Mouse (Mus musculus): ENCODE measurements around the gene Cnpy4. TPM values are rescaled to one million over a fixed set of nuclear protein-coding genes. Genes with fewer than 3 reads are reported as not detected.

The Cnpy4 gene
- total and polyA plus RNA-seq, 3 experiments, result 7.8 to 12.1 TPM; not detected in 1

DNA sequence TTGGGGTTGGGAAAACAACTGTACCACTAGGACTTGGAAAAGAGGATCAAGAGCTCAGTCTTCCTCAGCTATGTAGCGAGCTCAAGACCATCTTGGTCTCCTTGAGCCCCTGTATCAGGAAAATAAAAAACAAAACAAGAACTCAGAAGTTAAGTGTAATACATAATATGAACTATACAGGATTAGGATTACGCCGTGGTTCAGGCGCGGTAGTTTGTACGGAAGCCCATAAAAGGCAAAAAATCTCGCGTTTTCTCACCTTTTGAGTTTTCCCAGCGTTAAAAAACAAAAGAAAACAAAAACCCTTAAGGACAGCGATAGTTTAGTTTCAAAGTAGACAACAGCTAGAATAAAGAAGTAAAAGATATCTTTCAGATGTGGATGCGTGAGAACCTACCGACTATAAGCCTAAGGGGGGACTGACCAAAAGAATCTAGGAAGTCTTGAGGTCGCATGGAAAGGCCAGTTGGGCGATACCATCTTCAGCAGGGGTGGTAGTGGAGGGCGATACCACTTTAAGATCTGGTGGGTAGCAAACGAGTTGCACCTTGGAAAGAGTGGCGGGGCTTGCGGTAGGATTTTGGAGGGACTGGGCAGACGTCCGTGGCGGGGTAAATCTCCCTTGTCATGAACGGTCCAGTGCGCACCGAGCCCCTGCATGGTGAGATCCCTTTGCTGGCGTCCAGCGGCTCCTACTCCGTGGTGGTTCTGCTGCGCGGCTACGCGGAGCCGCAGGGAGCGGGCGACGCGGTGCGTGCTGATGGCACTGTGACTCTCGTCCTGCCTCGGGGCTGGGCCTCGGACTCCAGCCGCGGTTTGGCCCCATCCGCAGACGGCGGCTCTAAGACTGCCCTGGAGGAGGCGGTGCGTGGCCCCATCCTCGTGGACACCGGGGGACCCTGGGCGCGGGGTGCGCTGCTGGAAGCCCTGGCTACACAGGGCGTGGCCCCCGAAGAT lies 6.8 kb downstream of the Cnpy4 start, which contains the start of gene Mblac1:
Gene Mblac1 (plus strand): TSS at position 544 of the 957 bp plus-strand sequence.
- peaks cover 0 to 3% of the 10 kb centered on the region in 2 experiments; a peak in 2 of 4 replicates for H3K36me3 ChIP-seq (ENCODE audit: control insufficient read depth in 1 of 2, insufficient read depth in 2 of 2, low read length in 2 of 2)
- peak within 1 kb of the TSS; percentile 78 for H3K27ac ChIP-seq (ENCODE audit: control insufficient read depth, low read depth, low read length)
- TF ChIP-seq SIN3A (IDR thresholded peaks at IDR 0.05; ENCODE audit: low read length), result no peak; the same call in none of the 2 replicates
- no peak for TF ChIP-seq UBTF (IDR thresholded peaks at IDR 0.05; ENCODE audit: borderline replicate concordance, insufficient read depth, low read depth, low read length)
- no peak for TF ChIP-seq CTCF (IDR thresholded peaks at IDR 0.05 in 2 of 3, conservative IDR thresholded peaks at IDR 0.05 in 1 of 3; ENCODE audit: control insufficient read depth in 1 of 3, insufficient read depth in 1 of 3, low read depth in 2 of 3, low read length in 3 of 3, poor library complexity in 1 of 3, severe bottlenecking in 1 of 3)
- TF ChIP-seq MYC (IDR thresholded peaks at IDR 0.05; ENCODE audit: low read depth, low read length), result peak; percentile 65; the same call in 1 of the 2 replicates
- peak; percentile 82 for TF ChIP-seq ZMIZ1 (IDR thresholded peaks at IDR 0.05; ENCODE audit: low read depth, low read length)
- peak; percentile 97 for TF ChIP-seq TBP (IDR thresholded peaks at IDR 0.05; ENCODE audit: low read depth, low read length)
- TF ChIP-seq USF2 (IDR thresholded peaks at IDR 0.05; ENCODE audit: borderline replicate concordance in 1 of 2, insufficient read depth in 1 of 2, low read depth in 1 of 2, low read length in 2 of 2), result no peak
- no peak for TF ChIP-seq USF1 (IDR thresholded peaks at IDR 0.05; ENCODE audit: low read depth, low read length)
- no peak for TF ChIP-seq ZKSCAN1 (IDR thresholded peaks at IDR 0.05; ENCODE audit: low read depth, low read length)
- TF ChIP-seq RCOR1 (IDR thresholded peaks at IDR 0.05; ENCODE audit: low read depth, low read length), result no peak
- TF ChIP-seq MYB (IDR thresholded peaks at IDR 0.05; ENCODE audit: low read depth, low read length), result peak; percentile 69
- TF ChIP-seq TCF12 (IDR thresholded peaks at IDR 0.05; ENCODE audit: low read depth, low read length), result peak; percentile 10
- TF ChIP-seq MAX (IDR thresholded peaks at IDR 0.05; ENCODE audit: low read length), result peak; percentile 67
- TF ChIP-seq MXI1 (IDR thresholded peaks at IDR 0.05; ENCODE audit: low read depth, low read length), result peak; percentile 80
- peak; percentile 27; the same call in 1 of the 2 replicates for TF ChIP-seq E2F4 (IDR thresholded peaks at IDR 0.05; ENCODE audit: borderline replicate concordance, low read depth, low read length)
- TF ChIP-seq CHD1 (IDR thresholded peaks at IDR 0.05; ENCODE audit: low read depth, low read length), result peak; percentile 99
- peak; percentile 90 for TF ChIP-seq NELFE (IDR thresholded peaks at IDR 0.05; ENCODE audit: low read depth, low read length)
- TF ChIP-seq HCFC1 (IDR thresholded peaks at IDR 0.05; ENCODE audit: low read depth, low read length), result peak; percentile 67
- TF ChIP-seq CHD2 (IDR thresholded peaks at IDR 0.05; ENCODE audit: low read length), result peak; percentile 45; the same call in 1 of the 2 replicates
- TF ChIP-seq SMC3 (IDR thresholded peaks at IDR 0.05; ENCODE audit: low read depth, low read length), result no peak
- peak; percentile 42 for TF ChIP-seq BHLHE40 (IDR thresholded peaks at IDR 0.05; ENCODE audit: borderline replicate concordance, low read depth, low read length)
- 0 out of 2 replicates have a peak, but pooled peaks have one; percentile 32 for TF ChIP-seq MEF2A (IDR thresholded peaks at IDR 0.05; ENCODE audit: extremely low read depth, insufficient replicate concordance, low read depth, low read length, poor library complexity, severe bottlenecking)
- no peak for TF ChIP-seq ZNF384 (IDR thresholded peaks at IDR 0.05; ENCODE audit: low read depth, low read length)
- TF ChIP-seq ZC3H11A (IDR thresholded peaks at IDR 0.05; ENCODE audit: low read depth, low read length), result no peak
- peak; percentile 59; the same call in 1 of the 2 replicates for TF ChIP-seq MAZ (IDR thresholded peaks at IDR 0.05; ENCODE audit: low read depth, low read length)
- TF ChIP-seq EP300 (IDR thresholded peaks at IDR 0.05; ENCODE audit: low read depth in 1 of 2, low read length in 2 of 2), result peak; percentile 14 to 41; a peak in 1 of 4 replicates
- no peak for TF ChIP-seq GABPA (IDR thresholded peaks at IDR 0.05; ENCODE audit: low read depth, low read length)
- no peak; the same call in 1 of the 2 replicates for TF ChIP-seq KAT2A (conservative IDR thresholded peaks at IDR 0.05; ENCODE audit: low read depth, low read length)
- peak; percentile 84 for TF ChIP-seq POLR2AphosphoS2 (IDR thresholded peaks at IDR 0.05; ENCODE audit: low read length)
- peak; percentile 7; the same call in 1 of the 2 replicates for TF ChIP-seq ETS1 (IDR thresholded peaks at IDR 0.05; ENCODE audit: low read depth, low read length)
- TF ChIP-seq TAL1 (IDR thresholded peaks at IDR 0.05; ENCODE audit: low read length), result no peak
- TF ChIP-seq NRF1 (IDR thresholded peaks at IDR 0.05; ENCODE audit: insufficient read depth, low read depth, low read length, poor library complexity, severe bottlenecking), result no peak
- TF ChIP-seq JUND (IDR thresholded peaks at IDR 0.05; ENCODE audit: low read depth, low read length), result no peak
- peak; percentile 55 to 75; a peak in 3 of 4 replicates for TF ChIP-seq POLR2A (IDR thresholded peaks at IDR 0.05; ENCODE audit: control insufficient read depth in 1 of 2, insufficient read depth in 1 of 2, low read depth in 1 of 2, low read length in 2 of 2, poor library complexity in 1 of 2)

More for the DNA sequence above, 6.8 kb downstream of the Cnpy4 start, which contains the start of gene Mblac1:
- peak; percentile 96 for DNase-seq (ENCODE audit: low read depth, low spot score)
- Histone ChIP-seq H3K79me2 (ENCODE audit: control insufficient read depth, insufficient read depth, low read length, poor library complexity) (peaks cover 4% of the 10 kb centered on the region; the same call in 1 of the 2 replicates), H3K9ac (ENCODE audit: control insufficient read depth, low read depth, low read length, poor library complexity, severe bottlenecking) (peak within 1 kb of the TSS; percentile 71), H3K4me1 (ENCODE audit: control insufficient read depth in 1 of 2, insufficient read depth in 2 of 2, low read length in 2 of 2) (no peaks in the 10 kb centered on the region; a peak in 1 of 4 replicates), H3K4me3 (ENCODE audit: control insufficient read depth in 1 of 2, insufficient read depth in 1 of 2, low read depth in 2 of 2, low read length in 2 of 2) (peak within 1 kb of the TSS; percentile 65), H3K27me3 (ENCODE audit: control insufficient read depth in 1 of 2, insufficient read depth in 2 of 2, low read length in 2 of 2) (no peaks in the 10 kb centered on the region), H3K9me3 (replicated peaks; ENCODE audit: insufficient read depth, low read length) (no peaks in the 10 kb centered on the region)

Measured in MEL (cell line).